Mouse (Mus musculus): Measurements from ENCODE around the gene Sync. TPM values are rescaled to one million over a fixed set of nuclear protein-coding genes. Genes with fewer than 3 reads are reported as not detected.

The Sync gene
- polyA plus RNA-seq, 1 experiment = 15.0 TPM

- TF ChIP-seq MAX (IDR thresholded peaks at IDR 0.05) (no peak), MYOG (IDR thresholded peaks at IDR 0.05; ENCODE audit: control insufficient read depth, extremely low read depth, insufficient read length) (no peak), MYOD1 (IDR thresholded peaks at IDR 0.05; ENCODE audit: control insufficient read depth, insufficient read length, low read depth) (peak; percentile 57), CTCF (IDR thresholded peaks at IDR 0.05; ENCODE audit: control insufficient read depth, insufficient read depth, insufficient read length) (no peak), USF1 (IDR thresholded peaks at IDR 0.05; ENCODE audit: low read depth) (no peak), CEBPB (IDR thresholded peaks at IDR 0.05; ENCODE audit: low read depth) (no peak), FOSL1 (IDR thresholded peaks at IDR 0.05; ENCODE audit: insufficient read depth, low read length, poor library complexity, severe bottlenecking) (no peak)
- peak overlapping the region; percentile 77 for H3ac ChIP-seq (ENCODE audit: control insufficient read depth, insufficient read length, low read depth)
- peak overlapping the region; percentile 42 for H3K4me3 ChIP-seq (ENCODE audit: insufficient read depth, poor library complexity, severe bottlenecking)
- H3K79me3 ChIP-seq (ENCODE audit: low read depth) = peaks cover 4% of the 10 kb centered on the region
- peaks cover 18% of the 10 kb centered on the region for H3K79me2 ChIP-seq (ENCODE audit: control insufficient read depth, insufficient read depth)
- H3K36me3 ChIP-seq (ENCODE audit: control insufficient read depth, insufficient read depth) = no peaks in the 10 kb centered on the region
- H3K27me3 ChIP-seq (ENCODE audit: control insufficient read depth, insufficient read depth, insufficient read length) = no peaks in the 10 kb centered on the region
These were observed 650 bp downstream of the Sync start for GRCm38 (mm10) chr4:129288067-129288466.

- Histone ChIP-seq H3K36me3 (ENCODE audit: control insufficient read depth, insufficient read depth) (no peaks in the 10 kb centered on the region), H3K27me3 (ENCODE audit: control insufficient read depth, insufficient read depth, insufficient read length) (no peaks in the 10 kb centered on the region), H3K79me2 (ENCODE audit: control insufficient read depth, insufficient read depth) (peaks cover 21% of the 10 kb centered on the region), H3K79me3 (ENCODE audit: low read depth) (peaks cover 4% of the 10 kb centered on the region), H3ac (ENCODE audit: control insufficient read depth, insufficient read length, low read depth) (no peak overlapping the region), H3K4me3 (ENCODE audit: insufficient read depth, poor library complexity, severe bottlenecking) (no peak overlapping the region)
- TF ChIP-seq MAX (IDR thresholded peaks at IDR 0.05) (no peak), CEBPB (IDR thresholded peaks at IDR 0.05; ENCODE audit: low read depth) (no peak)
These were observed 2.3 kb downstream of the Sync start for GRCm38 (mm10) chr4:129289671-129290070.

- Histone ChIP-seq H3K79me2 (ENCODE audit: control insufficient read depth, insufficient read depth) (peaks cover 21% of the 10 kb centered on the region), H3K4me3 (ENCODE audit: insufficient read depth, poor library complexity, severe bottlenecking) (no peak overlapping the region), H3K27me3 (ENCODE audit: control insufficient read depth, insufficient read depth, insufficient read length) (no peaks in the 10 kb centered on the region), H3K36me3 (ENCODE audit: control insufficient read depth, insufficient read depth) (peaks cover 4% of the 10 kb centered on the region), H3K79me3 (ENCODE audit: low read depth) (peaks cover 4% of the 10 kb centered on the region), H3ac (ENCODE audit: control insufficient read depth, insufficient read length, low read depth) (no peak overlapping the region)
- TF ChIP-seq MYOG (IDR thresholded peaks at IDR 0.05; ENCODE audit: control insufficient read depth, extremely low read depth, insufficient read length) = no peak
These were observed 5.4 kb downstream of the Sync start for GRCm38 (mm10) chr4:129292831-129293230.

DNA sequence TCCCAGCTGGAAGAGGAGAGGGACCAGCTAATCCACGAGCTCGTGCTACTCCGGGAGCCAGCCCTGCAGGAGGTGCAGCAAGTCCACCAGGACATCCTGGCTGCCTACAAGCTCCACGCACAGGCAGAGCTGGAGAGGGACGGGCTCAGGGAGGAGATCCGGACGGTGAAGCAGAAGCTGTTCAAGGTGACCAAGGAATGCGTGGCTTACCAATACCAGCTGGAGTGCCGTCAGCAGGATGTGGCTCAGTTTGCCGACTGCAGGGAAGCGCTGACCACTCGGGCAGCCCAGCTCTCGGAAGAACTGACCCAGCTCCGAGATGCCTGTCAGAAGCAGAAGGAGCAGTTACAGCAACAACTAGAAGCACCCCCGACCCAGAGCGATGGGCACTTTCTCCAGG is 6.3 kb downstream of the Sync start:
- Histone ChIP-seq H3K79me2 (ENCODE audit: control insufficient read depth, insufficient read depth) (peaks cover 18% of the 10 kb centered on the region), H3K36me3 (ENCODE audit: control insufficient read depth, insufficient read depth) (peaks cover 4% of the 10 kb centered on the region), H3ac (ENCODE audit: control insufficient read depth, insufficient read length, low read depth) (no peak overlapping the region), H3K27me3 (ENCODE audit: control insufficient read depth, insufficient read depth, insufficient read length) (no peaks in the 10 kb centered on the region), H3K79me3 (ENCODE audit: low read depth) (peaks cover 4% of the 10 kb centered on the region), H3K4me3 (ENCODE audit: insufficient read depth, poor library complexity, severe bottlenecking) (no peak overlapping the region)
- no peak for TF ChIP-seq MAX (IDR thresholded peaks at IDR 0.05)
- TF ChIP-seq CEBPB (IDR thresholded peaks at IDR 0.05; ENCODE audit: low read depth) = no peak
- TF ChIP-seq USF1 (IDR thresholded peaks at IDR 0.05; ENCODE audit: low read depth) = no peak
- no peak for TF ChIP-seq CTCF (IDR thresholded peaks at IDR 0.05; ENCODE audit: control insufficient read depth, insufficient read depth, insufficient read length)
- TF ChIP-seq FOSL1 (IDR thresholded peaks at IDR 0.05; ENCODE audit: insufficient read depth, low read length, poor library complexity, severe bottlenecking) = no peak
- no peak for TF ChIP-seq MYOD1 (IDR thresholded peaks at IDR 0.05; ENCODE audit: control insufficient read depth, insufficient read length, low read depth)
- no peak for TF ChIP-seq MYOG (IDR thresholded peaks at IDR 0.05; ENCODE audit: control insufficient read depth, extremely low read depth, insufficient read length)

GRCm38 (mm10) chr4:129295188-129295587 is 7.8 kb downstream of the Sync start:
- H3K79me2 ChIP-seq (ENCODE audit: control insufficient read depth, insufficient read depth) = peaks cover 18% of the 10 kb centered on the region
- H3ac ChIP-seq (ENCODE audit: control insufficient read depth, insufficient read length, low read depth) = no peak overlapping the region
- TF ChIP-seq FOSL1 (IDR thresholded peaks at IDR 0.05; ENCODE audit: insufficient read depth, low read length, poor library complexity, severe bottlenecking) (no peak), MAX (IDR thresholded peaks at IDR 0.05) (no peak), MYOD1 (IDR thresholded peaks at IDR 0.05; ENCODE audit: control insufficient read depth, insufficient read length, low read depth) (no peak), CTCF (IDR thresholded peaks at IDR 0.05; ENCODE audit: control insufficient read depth, insufficient read depth, insufficient read length) (no peak), MYOG (IDR thresholded peaks at IDR 0.05; ENCODE audit: control insufficient read depth, extremely low read depth, insufficient read length) (no peak), USF1 (IDR thresholded peaks at IDR 0.05; ENCODE audit: low read depth) (no peak), CEBPB (IDR thresholded peaks at IDR 0.05; ENCODE audit: low read depth) (no peak)
- H3K4me3 ChIP-seq (ENCODE audit: insufficient read depth, poor library complexity, severe bottlenecking) = no peak overlapping the region
- H3K27me3 ChIP-seq (ENCODE audit: control insufficient read depth, insufficient read depth, insufficient read length) = no peaks in the 10 kb centered on the region
- H3K79me3 ChIP-seq (ENCODE audit: low read depth) = peaks cover 5% of the 10 kb centered on the region
- H3K36me3 ChIP-seq (ENCODE audit: control insufficient read depth, insufficient read depth) = peaks cover 12% of the 10 kb centered on the region

GRCm38 (mm10) chr4:129296066-129296465 is 8.6 kb downstream of the Sync start:
- no peaks in the 10 kb centered on the region for H3K27me3 ChIP-seq (ENCODE audit: control insufficient read depth, insufficient read depth, insufficient read length)
- peaks cover 12% of the 10 kb centered on the region for H3K79me2 ChIP-seq (ENCODE audit: control insufficient read depth, insufficient read depth)
- peaks cover 4% of the 10 kb centered on the region for H3K79me3 ChIP-seq (ENCODE audit: low read depth)
- peaks cover 16% of the 10 kb centered on the region for H3K36me3 ChIP-seq (ENCODE audit: control insufficient read depth, insufficient read depth)
- no peak overlapping the region for H3ac ChIP-seq (ENCODE audit: control insufficient read depth, insufficient read length, low read depth)
- TF ChIP-seq USF1 (IDR thresholded peaks at IDR 0.05; ENCODE audit: low read depth) (no peak), CTCF (IDR thresholded peaks at IDR 0.05; ENCODE audit: control insufficient read depth, insufficient read depth, insufficient read length) (no peak), CEBPB (IDR thresholded peaks at IDR 0.05; ENCODE audit: low read depth) (no peak), MYOD1 (IDR thresholded peaks at IDR 0.05; ENCODE audit: control insufficient read depth, insufficient read length, low read depth) (no peak), MYOG (IDR thresholded peaks at IDR 0.05; ENCODE audit: control insufficient read depth, extremely low read depth, insufficient read length) (no peak), MAX (IDR thresholded peaks at IDR 0.05) (no peak), FOSL1 (IDR thresholded peaks at IDR 0.05; ENCODE audit: insufficient read depth, low read length, poor library complexity, severe bottlenecking) (no peak)
- no peak overlapping the region for H3K4me3 ChIP-seq (ENCODE audit: insufficient read depth, poor library complexity, severe bottlenecking)
